Mouse (Mus musculus) ovary, adult 10 weeks (tissue): ENCODE data around the gene Armc5. TPM values are rescaled to one million over a fixed set of nuclear protein-coding genes. Genes with fewer than 3 reads are reported as not detected.

Experiments used
- polyA plus RNA-seq: library from polyadenylated mRNA; stranded (reverse); fragments of 350-450 nt; fragmentation: Illumina TruSeq; extraction: RNeasy Lipid Tissue Mini Kit (QIAGEN cat#74804); gene quantifications from one replicate; pipeline ENCODE4 v1.2.3, GENCODE M21; 2014

Armc5 gene
- polyA plus RNA-seq, result 0.26 TPM

GRCm38 (mm10) chr7:128236856-128237592 lies at the start of gene Armc5:
Gene Armc5 (plus strand): TSS chr7:128237342.

DNA sequence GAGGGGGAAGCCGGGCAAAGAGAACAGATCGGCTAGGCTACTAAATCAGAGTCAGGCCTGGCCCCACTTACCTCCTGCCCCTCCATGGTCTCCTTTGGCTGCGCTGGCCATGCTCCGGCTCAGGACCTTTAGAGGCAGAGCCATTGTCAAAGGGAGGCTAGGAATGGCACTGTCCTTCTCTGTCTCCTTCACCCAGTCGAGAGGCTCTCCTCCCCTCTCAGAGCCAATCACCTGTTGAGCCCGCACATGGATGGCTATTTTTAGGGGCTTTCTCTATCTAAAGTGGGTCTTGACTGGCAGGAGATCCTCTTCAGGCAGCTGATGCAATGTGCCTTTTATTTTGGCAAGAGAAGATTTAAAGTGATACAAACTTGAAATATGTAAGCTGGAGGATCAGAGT lies 31.0 kb upstream of the Armc5 start, which contains the start of gene Cox6a2:
Gene Cox6a2, minus strand, starts transcription at position 236 of the 400 bp plus-strand sequence.

DNA sequence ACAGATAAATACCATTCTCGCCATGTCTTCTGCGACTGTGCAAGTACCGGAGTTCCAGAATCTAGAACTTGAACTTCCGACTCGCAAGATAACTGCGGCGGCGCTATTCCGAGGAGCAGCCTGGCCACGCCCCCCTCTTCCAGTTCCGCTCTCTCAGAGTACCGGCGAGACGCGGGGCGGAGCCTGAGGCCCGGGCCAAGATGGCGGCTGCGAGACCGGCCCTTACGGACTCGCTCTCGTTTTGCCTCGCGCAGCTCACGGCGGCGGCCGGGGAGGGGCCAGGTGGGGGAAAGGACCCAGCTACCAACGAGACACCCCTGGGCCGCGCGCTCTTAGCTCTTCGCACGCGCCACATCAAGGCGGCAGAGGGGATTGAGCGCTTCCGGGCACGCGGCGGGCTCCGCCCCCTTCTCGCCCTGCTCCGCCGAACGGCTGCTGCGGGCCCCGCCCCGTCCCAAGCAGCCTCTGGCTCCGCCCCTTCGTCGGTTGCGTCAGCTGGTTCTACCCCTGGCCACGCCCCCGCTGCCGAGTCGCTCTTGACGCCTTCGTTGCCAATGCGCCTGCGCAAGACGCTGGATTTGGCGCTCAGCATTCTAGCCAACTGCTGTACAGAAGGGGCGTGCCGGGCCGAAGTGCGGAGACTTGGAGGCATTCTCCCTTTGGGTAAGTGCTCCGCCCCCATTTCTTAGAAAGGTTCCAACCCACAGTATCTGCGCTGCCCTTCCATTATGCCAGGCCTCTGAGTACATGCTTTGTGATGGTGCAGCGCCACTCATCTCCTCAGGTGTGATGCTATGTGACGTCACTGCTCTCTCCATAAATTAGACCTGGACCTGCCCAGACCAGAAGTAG lies 1.0 kb downstream of the Armc5 start, which contains the start of gene 9130023H24Rik:
Gene 9130023H24Rik, minus strand, starts transcription at position 105 of the 852 bp plus-strand sequence.

DNA sequence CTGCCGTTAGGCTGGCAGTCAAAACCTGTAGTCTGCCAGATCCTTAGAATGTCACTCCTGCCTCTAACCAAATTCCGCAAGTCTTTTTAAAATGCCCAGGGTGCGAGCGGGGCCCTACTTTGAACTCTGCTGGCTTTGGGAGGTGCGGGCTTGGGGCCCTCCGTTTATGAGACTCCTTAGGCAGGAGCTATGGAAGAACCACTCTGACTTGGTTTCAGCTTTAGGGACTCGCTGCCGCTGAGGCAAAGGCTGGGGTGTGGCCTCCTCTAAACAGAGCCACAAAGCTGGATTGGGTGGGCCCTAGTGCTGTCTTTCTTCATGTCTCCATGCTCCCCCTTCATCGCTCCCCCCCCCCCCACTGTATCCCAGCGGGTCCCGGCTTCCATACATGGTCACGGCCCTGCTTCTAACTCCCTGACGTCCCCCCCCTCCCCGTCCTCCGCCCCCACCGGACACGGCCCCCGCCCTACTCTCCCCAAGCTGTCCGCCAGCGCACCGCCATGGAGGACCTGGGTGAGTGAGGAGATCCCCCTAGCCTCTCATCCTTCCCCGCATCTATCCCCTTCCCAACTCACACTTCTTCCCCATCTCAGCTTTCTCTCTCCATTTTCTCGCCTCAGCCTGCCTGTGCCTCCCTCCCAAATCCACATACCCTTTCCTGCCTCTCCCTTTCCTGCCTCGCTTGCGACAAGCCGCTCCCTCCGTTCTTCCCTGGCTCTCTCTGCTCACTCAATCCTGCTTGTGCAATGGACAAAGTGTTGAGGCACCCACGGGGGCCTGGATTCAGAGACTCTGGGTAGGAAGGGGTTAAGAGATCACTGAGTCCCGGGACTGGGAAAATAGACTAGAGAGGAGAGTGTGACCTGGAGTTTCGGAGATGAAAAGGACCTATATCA lies 9.6 kb downstream of the Armc5 start, which contains the start of gene Tgfb1i1:
Gene Tgfb1i1, plus strand, starts transcription at position 317 of the 896 bp plus-strand sequence.

GRCm38 (mm10) chr7:128265411-128265810 lies 28.3 kb downstream of the Armc5 start, which contains the start of gene Slc5a2:
Gene Slc5a2 (plus strand): TSS chr7:128265657.

Other genes with a start within 250 kb of the Armc5 start
- gene Pycard, start 243.5 kb upstream of the Armc5 start, polyA plus RNA-seq, result 5.3 TPM
- gene Trim72, start 233.4 kb upstream of the Armc5 start, polyA plus RNA-seq, result not detected
- 5.8 TPM for gene Itgam, start 174.7 kb upstream of the Armc5 start, polyA plus RNA-seq
- not detected for gene Gm49368, start 174.7 kb upstream of the Armc5 start, polyA plus RNA-seq
- 5.0 TPM for gene Itgax, start 107.8 kb upstream of the Armc5 start, polyA plus RNA-seq
- not detected for gene Itgad, start 83.0 kb upstream of the Armc5 start, polyA plus RNA-seq
- not detected for gene Cox6a2, start 31.0 kb upstream of the Armc5 start, polyA plus RNA-seq
- 7.0 TPM for gene 9130023H24Rik, start 689 bp downstream of the Armc5 start, polyA plus RNA-seq
- 18.4 TPM for gene Tgfb1i1, start 9.5 kb downstream of the Armc5 start, polyA plus RNA-seq
- not detected for gene Slc5a2, start 28.3 kb downstream of the Armc5 start, polyA plus RNA-seq
- gene BC017158, start 60.8 kb downstream of the Armc5 start, polyA plus RNA-seq, result 4.8 TPM
- gene Rgs10, start 181.4 kb downstream of the Armc5 start, polyA plus RNA-seq, result 32.8 TPM
- gene Tial1, start 224.4 kb downstream of the Armc5 start, polyA plus RNA-seq, result 137 TPM